Mouse (Mus musculus): ENCODE measurements around the gene Gas8. TPM values are rescaled to one million over a fixed set of nuclear protein-coding genes. Genes with fewer than 3 reads are reported as not detected.
"Not testable (repeated sequence)": the region's sequence is repeated elsewhere in the genome, so short reads cannot be mapped to it uniquely, and the experiment has no call there.

The Gas8 gene
- polyA plus RNA-seq (2015; fragmentation: Nextera tagmentation; extraction: Ambion mirVana), result 36.5 and 38.5 TPM in 2 replicates

DNA sequence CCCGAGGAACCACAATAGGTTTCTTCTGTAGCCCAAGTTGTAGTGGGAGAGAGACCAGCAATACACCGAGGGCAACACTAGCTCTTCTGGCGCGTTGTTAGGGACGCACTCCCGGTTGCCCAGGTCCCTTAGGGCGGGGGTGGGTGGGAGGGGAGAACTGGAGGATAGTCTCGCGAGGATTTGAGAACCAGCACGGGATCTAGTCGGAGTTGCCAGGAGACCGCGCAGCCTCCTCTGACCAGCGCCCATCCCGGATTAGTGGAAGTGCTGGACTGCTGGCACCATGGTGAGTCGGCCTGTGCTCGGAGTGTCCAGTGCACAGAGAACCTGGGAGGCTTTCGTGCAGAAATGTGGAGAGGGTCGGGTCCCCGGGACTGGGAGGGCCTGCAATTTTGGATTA is at the start of gene Gas8:
TSS of gene Gas8 (plus strand) at position 168 of the 400 bp plus-strand sequence.
- Histone ChIP-seq H3K9ac (peak within 1 kb of the TSS; percentile 91), H3K4me2 (peak within 1 kb of the TSS; percentile 95), H3K27me3 (peaks cover 36% of the 10 kb centered on the region), H3K36me3 (peaks cover 28% of the 10 kb centered on the region), H3K4me1 (peaks cover 26% of the 10 kb centered on the region), H3K27ac (no peak within 1 kb of the TSS; the same call in 1 of the 2 replicates), H3K4me3 (peak within 1 kb of the TSS; percentile 82), H3K9me3 (no peaks in the 10 kb centered on the region)
- WGBS, result 0% methylated on average over 20 of the region's 20 CpGs
- ATAC-seq (ENCODE audit: insufficient number of reproducible peaks, insufficient read depth, low FRiP score, low TSS enrichment, low read depth), result peak; percentile 85

DNA sequence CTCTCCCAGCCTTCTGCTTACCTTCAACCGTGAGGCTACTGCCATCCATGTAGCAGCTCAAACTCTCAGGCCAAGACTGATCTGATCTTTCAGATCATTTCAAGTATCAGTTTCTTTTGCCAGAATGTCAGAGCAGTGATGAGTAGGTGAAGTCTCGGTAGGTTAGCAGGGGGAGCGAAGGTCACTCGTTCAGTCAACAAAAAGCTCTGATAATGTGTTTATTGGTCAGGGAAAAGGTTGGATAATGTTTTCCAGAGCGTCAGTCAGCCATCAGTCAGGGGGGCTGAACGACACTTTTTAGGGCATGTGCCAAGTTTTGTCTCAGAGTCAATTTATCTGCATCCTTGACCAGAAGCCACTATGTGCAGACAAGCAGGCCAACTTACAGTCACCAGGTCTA is 45.6 kb upstream of the Gas8 start:
- not testable (repeated sequence) for H3K27me3 ChIP-seq; ATAC-seq (ENCODE audit: insufficient number of reproducible peaks, insufficient read depth, low FRiP score, low TSS enrichment, low read depth); H3K36me3 ChIP-seq; H3K9ac ChIP-seq; H3K4me2 ChIP-seq; H3K9me3 ChIP-seq; H3K27ac ChIP-seq; H3K4me1 ChIP-seq; H3K4me3 ChIP-seq
- 75% methylated on average over 6 of the region's 6 CpGs for WGBS

DNA sequence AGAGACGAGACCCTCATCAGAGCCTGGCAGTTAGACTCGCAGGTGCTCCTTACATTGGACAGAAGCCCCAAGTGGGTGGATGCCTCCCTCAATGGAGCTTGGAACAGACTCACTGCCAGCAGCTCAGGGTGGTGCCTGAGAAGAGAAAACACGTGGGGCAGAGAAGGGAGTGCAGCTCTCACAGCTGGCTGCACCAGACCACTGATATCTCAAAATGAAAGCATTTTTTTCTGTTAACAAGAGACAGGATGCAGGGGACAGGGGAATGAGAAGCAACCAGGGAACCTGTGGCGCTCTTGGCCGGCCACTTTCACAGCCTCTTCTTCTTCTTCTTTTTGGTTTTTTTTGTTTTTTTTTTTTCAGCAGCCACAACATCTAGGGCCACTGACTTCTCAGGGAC is 44.1 kb upstream of the Gas8 start:
- ATAC-seq (ENCODE audit: insufficient number of reproducible peaks, insufficient read depth, low FRiP score, low TSS enrichment, low read depth); H3K27me3 ChIP-seq: not testable (repeated sequence)
- peaks cover 16% of the 10 kb centered on the region for H3K4me1 ChIP-seq

DNA sequence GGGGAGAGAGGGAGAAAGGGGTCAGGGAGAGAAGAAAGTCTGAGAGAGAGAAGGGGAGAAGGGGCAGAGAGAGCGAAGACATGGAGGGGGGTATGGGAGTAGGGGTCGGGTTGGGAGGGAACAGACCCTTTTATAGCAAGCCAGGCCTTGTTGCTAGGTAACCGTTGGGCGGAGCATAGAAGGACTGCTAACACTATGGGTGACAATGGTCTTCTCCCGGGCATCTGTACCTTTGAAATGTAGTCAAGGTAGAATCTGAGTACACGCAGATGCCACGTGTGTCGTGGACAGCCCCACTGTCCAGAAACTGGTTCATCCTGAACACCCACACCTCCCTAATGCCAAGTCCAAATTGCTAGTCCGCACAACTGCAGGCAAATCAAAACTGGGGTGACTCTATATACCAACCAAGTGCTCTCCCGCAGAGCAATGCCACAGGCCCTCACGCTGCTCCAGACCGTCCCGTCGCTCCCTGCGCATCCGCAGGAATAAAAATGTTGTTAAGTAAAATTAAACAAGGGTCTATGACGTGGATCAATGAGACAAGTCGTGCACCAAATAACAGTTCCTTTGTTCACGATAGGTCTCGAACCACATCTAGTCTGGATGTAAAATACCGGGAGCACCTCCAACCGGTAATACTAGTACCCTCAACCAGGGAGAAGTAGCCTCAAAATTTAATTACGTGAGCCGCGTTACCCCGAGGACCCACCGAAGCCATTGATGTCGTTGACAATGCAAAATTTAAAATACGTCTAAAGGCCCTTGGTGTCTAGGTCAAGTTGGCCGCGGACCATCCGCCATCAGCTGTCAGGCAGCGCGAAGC is 41.5 kb upstream of the Gas8 start:
- no peaks in the 10 kb centered on the region for H3K9me3 ChIP-seq
- H3K4me2 ChIP-seq, result peak overlapping the region; percentile 89
- H3K4me3 ChIP-seq, result peak overlapping the region; percentile 85
- H3K27me3 ChIP-seq, result no peaks in the 10 kb centered on the region
- peak overlapping the region; percentile 86 for H3K9ac ChIP-seq
- 10% methylated on average over 34 of the region's 34 CpGs for WGBS
- peaks cover 16% of the 10 kb centered on the region for H3K4me1 ChIP-seq
- H3K36me3 ChIP-seq, result peaks cover 19% of the 10 kb centered on the region
- ATAC-seq (ENCODE audit: insufficient number of reproducible peaks, insufficient read depth, low FRiP score, low TSS enrichment, low read depth), result peak; percentile 50
- H3K27ac ChIP-seq, result peak overlapping the region; percentile 92

More for the DNA sequence above, 44.1 kb upstream of the Gas8 start:
- H3K4me2 ChIP-seq, H3K4me3 ChIP-seq, H3K27ac ChIP-seq, H3K36me3 ChIP-seq, H3K9ac ChIP-seq, H3K9me3 ChIP-seq: not testable (repeated sequence)
- WGBS, result 66% methylated on average over 5 of the region's 5 CpGs

DNA sequence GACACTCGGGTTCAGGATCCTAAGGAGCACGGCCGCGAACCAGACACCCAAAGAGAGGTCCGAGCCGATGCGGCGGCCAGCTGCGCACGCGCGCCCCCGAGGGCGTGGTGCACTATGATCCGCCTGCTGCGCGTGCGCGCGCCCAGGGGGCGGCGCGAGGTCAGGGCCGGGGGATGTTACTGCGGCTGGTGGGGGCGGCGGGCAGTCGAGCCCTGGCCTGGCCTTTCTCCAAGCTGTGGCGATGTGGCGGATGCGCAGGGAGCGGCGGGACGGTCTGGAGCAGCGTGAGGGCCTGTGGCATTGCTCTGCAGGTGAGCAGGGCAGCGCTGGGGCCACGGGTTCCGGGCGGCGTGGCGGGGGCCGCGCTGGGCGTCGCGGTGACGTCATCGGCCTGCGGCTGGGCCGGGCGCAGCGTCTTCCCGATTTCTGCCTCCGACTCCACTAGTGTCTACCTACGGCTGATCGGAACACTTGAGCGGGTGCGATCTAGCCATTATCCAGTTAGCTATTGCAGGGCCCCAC is 40.8 kb upstream of the Gas8 start, which contains the start of gene Afg3l1:
TSS of gene Afg3l1 (plus strand) at position 167 of the 522 bp plus-strand sequence.
- WGBS, result under 1% methylated on average over 58 of the region's 58 CpGs

DNA sequence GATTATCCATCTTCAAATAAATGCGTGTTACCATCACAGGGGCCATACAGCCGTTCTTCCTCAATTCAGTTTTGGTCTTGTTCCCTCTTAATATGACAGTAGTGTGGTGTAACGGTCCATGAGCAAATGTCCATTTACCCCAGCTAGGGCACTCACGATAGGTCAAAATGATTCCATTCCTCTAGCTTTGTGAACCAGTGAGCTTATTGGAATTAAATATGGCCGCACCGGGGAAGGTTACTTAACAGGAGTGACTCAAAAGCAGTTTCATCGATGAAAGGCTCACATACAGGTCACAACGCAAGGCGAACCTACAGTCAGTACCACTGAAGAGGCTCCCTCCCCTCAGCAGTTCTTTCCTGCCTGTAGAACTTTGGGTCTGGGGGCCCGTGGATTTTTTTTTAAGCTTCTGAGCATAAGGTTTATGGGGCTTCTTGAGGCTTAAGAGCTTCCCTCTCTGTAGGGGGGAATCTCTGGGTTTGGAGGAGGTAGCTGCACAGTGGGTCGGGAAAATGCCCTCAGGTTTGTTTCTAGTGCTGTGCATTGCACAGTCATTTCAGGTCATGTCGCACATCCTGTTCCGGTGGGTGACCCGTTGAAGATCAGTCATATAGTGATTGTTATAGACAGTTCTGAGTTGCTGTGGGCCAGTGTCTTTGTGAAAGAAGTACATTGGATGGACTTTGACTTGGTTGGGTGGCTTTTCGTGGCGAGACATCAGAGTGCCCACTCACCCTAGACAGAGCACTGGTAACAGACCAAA is 40.0 kb upstream of the Gas8 start:
- peaks cover 16% of the 10 kb centered on the region for H3K4me1 ChIP-seq
- H3K9ac ChIP-seq, result peak overlapping the region; percentile 86
- peaks cover 29% of the 10 kb centered on the region for H3K36me3 ChIP-seq
- no peaks in the 10 kb centered on the region for H3K27me3 ChIP-seq
- H3K4me2 ChIP-seq, result peak overlapping the region; percentile 89
- H3K4me3 ChIP-seq, result peak overlapping the region; percentile 85
- ATAC-seq (ENCODE audit: insufficient number of reproducible peaks, insufficient read depth, low FRiP score, low TSS enrichment, low read depth), result no peak
- no peaks in the 10 kb centered on the region for H3K9me3 ChIP-seq
- WGBS, result 34% methylated on average over 16 of the region's 16 CpGs
- H3K27ac ChIP-seq, result peak overlapping the region; percentile 92; the same call in 1 of the 2 replicates

More for the DNA sequence above, 40.8 kb upstream of the Gas8 start, which contains the start of gene Afg3l1:
- Histone ChIP-seq H3K4me3 (peak within 1 kb of the TSS; percentile 85), H3K27me3 (no peaks in the 10 kb centered on the region), H3K9ac (peak within 1 kb of the TSS; percentile 86), H3K4me2 (peak within 1 kb of the TSS; percentile 89), H3K9me3 (no peaks in the 10 kb centered on the region), H3K4me1 (peaks cover 16% of the 10 kb centered on the region), H3K36me3 (peaks cover 25% of the 10 kb centered on the region), H3K27ac (peak within 1 kb of the TSS; percentile 92)
- ATAC-seq (ENCODE audit: insufficient number of reproducible peaks, insufficient read depth, low FRiP score, low TSS enrichment, low read depth), result peak; percentile 90

DNA sequence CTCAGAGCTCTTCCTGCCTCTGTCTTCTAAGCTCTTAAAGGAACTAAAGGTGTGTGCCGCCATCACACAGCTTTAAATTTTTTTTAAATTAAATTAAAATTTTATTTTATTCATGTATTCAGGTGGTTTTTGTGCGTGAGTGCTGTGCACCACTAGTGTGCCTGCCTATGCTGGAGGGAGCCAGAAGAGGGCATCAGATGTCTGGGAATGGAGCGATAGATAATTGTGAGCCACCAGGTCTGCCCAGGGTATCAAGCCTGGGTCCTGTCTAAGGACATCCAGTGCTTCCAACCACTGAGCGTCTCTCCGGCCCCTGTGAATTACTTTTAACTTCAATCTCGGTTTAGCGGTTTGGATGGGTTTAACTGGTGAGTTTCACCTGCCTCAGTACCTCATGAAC is 36.0 kb upstream of the Gas8 start:
- Histone ChIP-seq H3K27ac (no peak overlapping the region), H3K27me3 (no peaks in the 10 kb centered on the region), H3K9me3 (no peaks in the 10 kb centered on the region), H3K4me3 (no peak overlapping the region), H3K4me1 (peaks cover 10% of the 10 kb centered on the region), H3K9ac (no peak overlapping the region), H3K36me3 (peaks cover 66% of the 10 kb centered on the region), H3K4me2 (no peak overlapping the region)
- no peak for ATAC-seq (ENCODE audit: insufficient number of reproducible peaks, insufficient read depth, low FRiP score, low TSS enrichment, low read depth)
- 88% methylated on average over 7 of the region's 7 CpGs for WGBS

DNA sequence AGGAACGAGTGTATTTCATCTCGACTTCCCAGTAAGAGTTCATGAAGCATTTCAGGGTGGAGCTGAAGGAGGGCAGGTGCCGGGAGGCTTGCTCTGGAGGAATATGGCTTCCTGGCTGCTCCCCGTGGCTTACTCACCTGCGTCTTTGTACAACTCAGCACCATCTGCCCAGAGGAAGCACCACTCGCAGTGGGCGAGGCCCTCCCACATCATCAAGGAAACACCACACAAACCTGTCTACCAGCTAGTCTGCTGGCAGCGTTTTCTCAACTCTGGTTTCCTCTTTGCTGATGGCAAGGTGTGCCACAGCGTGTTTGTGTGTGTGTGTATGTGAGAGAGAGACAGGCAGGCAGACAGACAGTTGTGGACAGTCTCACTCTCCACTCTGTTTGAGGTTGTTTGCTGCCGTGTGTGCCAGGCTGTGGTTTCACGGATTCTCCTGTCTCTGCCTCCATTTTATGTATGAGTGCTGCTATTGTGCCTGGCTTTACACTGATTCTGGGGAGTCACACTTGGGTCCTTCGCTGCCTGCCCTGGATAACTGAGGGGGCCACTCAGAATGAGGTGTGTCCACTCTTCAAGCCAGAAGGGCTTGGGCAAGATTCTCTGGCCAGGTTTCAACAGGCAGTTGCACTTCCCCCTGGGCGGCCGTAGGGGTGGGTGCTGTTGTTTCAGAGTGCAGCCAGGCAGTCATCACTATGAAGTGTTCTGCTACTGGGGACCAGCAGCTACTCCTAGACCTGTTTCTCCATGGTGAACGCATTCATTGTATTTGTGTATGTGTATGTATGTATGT is 27.2 kb upstream of the Gas8 start:
- H3K27me3 ChIP-seq, result no peaks in the 10 kb centered on the region
- H3K27ac ChIP-seq, result no peak overlapping the region
- H3K4me3 ChIP-seq, result no peak overlapping the region
- H3K4me2 ChIP-seq, result no peak overlapping the region
- no peak overlapping the region for H3K9ac ChIP-seq
- peaks cover 96% of the 10 kb centered on the region for H3K36me3 ChIP-seq
- WGBS, result 90% methylated on average over 15 of the region's 15 CpGs
- H3K9me3 ChIP-seq, result no peaks in the 10 kb centered on the region
- no peak for ATAC-seq (ENCODE audit: insufficient number of reproducible peaks, insufficient read depth, low FRiP score, low TSS enrichment, low read depth)
- H3K4me1 ChIP-seq, result no peaks in the 10 kb centered on the region

DNA sequence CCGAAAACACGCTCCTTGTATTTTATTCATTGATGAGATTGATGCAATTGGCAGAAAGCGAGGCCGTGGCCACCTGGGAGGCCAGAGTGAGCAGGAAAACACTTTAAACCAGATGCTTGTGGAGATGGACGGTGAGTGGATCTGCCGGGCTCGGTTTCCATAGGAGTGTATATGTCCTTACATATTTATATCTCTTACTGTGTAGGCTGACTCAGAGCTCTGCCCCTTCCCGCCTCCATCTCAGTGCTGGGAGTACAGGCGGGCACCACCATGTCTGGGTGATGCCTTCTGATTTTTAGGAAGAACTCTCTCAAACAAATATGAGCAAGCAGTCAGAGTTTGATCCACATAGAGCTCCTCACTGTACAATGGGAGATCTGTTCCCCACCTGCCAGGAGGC is 25.7 kb upstream of the Gas8 start:
- Histone ChIP-seq H3K27me3 (no peaks in the 10 kb centered on the region), H3K27ac (no peak overlapping the region), H3K4me2 (no peak overlapping the region), H3K36me3 (peaks cover 96% of the 10 kb centered on the region), H3K9ac (no peak overlapping the region), H3K4me1 (no peaks in the 10 kb centered on the region), H3K9me3 (no peaks in the 10 kb centered on the region), H3K4me3 (no peak overlapping the region)
- WGBS, result 98% methylated on average over 9 of the region's 9 CpGs
- no peak for ATAC-seq (ENCODE audit: insufficient number of reproducible peaks, insufficient read depth, low FRiP score, low TSS enrichment, low read depth)

DNA sequence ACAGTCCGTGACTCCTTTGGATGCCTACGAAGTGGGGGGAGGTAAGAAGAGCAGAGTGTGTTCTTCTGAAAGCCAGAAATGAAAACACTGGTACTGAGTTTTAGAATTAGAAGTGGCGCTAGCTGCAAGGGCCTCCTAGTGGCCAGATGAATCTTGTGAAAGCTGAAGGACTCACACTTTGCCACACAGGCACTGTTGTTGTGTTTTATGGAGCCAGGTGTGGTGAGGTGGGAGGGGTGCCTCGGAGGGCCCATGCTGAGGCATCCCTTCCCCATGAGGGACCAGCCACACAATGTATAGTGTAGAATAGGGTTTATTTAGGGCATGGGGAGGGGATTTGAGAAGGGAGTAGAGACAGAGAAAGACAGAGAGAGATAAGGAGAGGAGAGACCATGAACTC is 20.9 kb upstream of the Gas8 start:
- no peak overlapping the region for H3K4me3 ChIP-seq
- H3K9me3 ChIP-seq, result no peaks in the 10 kb centered on the region
- no peak for ATAC-seq (ENCODE audit: insufficient number of reproducible peaks, insufficient read depth, low FRiP score, low TSS enrichment, low read depth)
- no peak overlapping the region for H3K4me2 ChIP-seq
- H3K36me3 ChIP-seq, result peaks cover 99% of the 10 kb centered on the region
- H3K4me1 ChIP-seq, result no peaks in the 10 kb centered on the region
- no peak overlapping the region for H3K9ac ChIP-seq
- 86% methylated on average over 4 of the region's 4 CpGs for WGBS
- no peak overlapping the region for H3K27ac ChIP-seq
- no peaks in the 10 kb centered on the region for H3K27me3 ChIP-seq

DNA sequence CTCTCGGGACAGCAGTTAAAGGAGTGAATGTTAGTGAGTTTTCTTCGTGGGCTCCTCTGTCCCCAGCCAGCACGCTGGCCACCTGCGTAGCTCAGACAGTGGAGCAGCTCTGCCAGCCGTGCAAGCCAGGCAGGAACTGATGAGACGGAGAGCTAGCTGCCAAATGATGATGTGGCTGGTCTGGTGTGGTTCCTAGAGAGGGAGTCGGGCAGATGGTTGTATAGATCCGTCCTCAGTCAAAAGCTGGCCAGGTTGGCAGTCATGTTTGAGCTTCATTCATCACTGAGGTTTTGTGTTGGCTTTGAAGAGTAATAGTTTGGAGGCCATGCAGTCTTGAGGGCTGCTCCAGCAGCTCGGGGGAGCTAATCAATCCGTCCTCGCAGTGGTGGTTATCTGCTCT is 19.7 kb upstream of the Gas8 start:
- no peak for ATAC-seq (ENCODE audit: insufficient number of reproducible peaks, insufficient read depth, low FRiP score, low TSS enrichment, low read depth)
- H3K4me2 ChIP-seq, result no peak overlapping the region
- WGBS, result 89% methylated on average over 11 of the region's 11 CpGs
- no peak overlapping the region for H3K9ac ChIP-seq
- peaks cover 99% of the 10 kb centered on the region for H3K36me3 ChIP-seq
- H3K4me3 ChIP-seq, result no peak overlapping the region
- H3K9me3 ChIP-seq, result no peaks in the 10 kb centered on the region
- H3K27me3 ChIP-seq, result no peaks in the 10 kb centered on the region
- no peaks in the 10 kb centered on the region for H3K4me1 ChIP-seq
- H3K27ac ChIP-seq, result no peak overlapping the region
